Mouse (Mus musculus) heart, adult 2 months (tissue): ENCODE results near the gene Col13a1. TPM values are rescaled to one million over a fixed set of nuclear protein-coding genes. Genes with fewer than 3 reads are reported as not detected.

ENCODE experiments used
- DNase-seq, 2 experiments: peaks; one replicate each; pipeline ENCODE4 v3.0.0; 2021
- H3K27ac ChIP-seq: fragments of 200-600 bp; 2 replicates; pipeline ENCODE4 v1.8.1; 2022
- H3K27me3 ChIP-seq: fragments of 200-500 bp; 2 replicates; pipeline ENCODE4 v1.6.1; 2012; ENCODE audit warnings: mild to moderate bottlenecking, low read length, inconsistent platforms, mixed read lengths; ENCODE audit not compliant: control insufficient read depth, insufficient read depth
- H3K36me3 ChIP-seq: fragments of 200-500 bp; 2 replicates; pipeline ENCODE4 v1.6.1; 2012; ENCODE audit warnings: low read length, inconsistent platforms; ENCODE audit not compliant: control insufficient read depth, insufficient read depth
- H3K4me1 ChIP-seq: fragments of 200-500 bp; 2 replicates; pipeline ENCODE4 v1.6.1; 2011; ENCODE audit warnings: low read length; ENCODE audit not compliant: control insufficient read depth, insufficient read depth
- H3K4me3 ChIP-seq: fragments of 200-600 bp; 2 replicates; pipeline ENCODE4 v1.8.1; 2022
- H3K79me2 ChIP-seq: fragments of 200-500 bp; replicated peaks from 2 replicates; pipeline ENCODE4 v1.6.1; 2012; ENCODE audit warnings: mild to moderate bottlenecking, inconsistent platforms, low read length, moderate library complexity, mixed read lengths; ENCODE audit not compliant: control insufficient read depth, insufficient read depth
- H3K9ac ChIP-seq: fragments of 200-500 bp; 2 replicates; pipeline ENCODE4 v1.6.1; 2012; ENCODE audit warnings: low read depth, mild to moderate bottlenecking, control low read depth, inconsistent platforms, low read length, mixed read lengths
- CTCF ChIP-seq: fragments of 200-600 bp; IDR thresholded peaks from 2 replicates; pipeline ENCODE4 v1.8.1; 2022; ENCODE audit warnings: antibody characterized with exemption, mild to moderate bottlenecking, moderate library complexity
- EP300 ChIP-seq: fragments of 200-500 bp; IDR thresholded peaks from 2 replicates; pipeline ENCODE4 v1.6.1; 2011; ENCODE audit warnings: low read depth, low read length, control low read depth; ENCODE audit not compliant: insufficient read depth
- POLR2A ChIP-seq: fragments of 200-500 bp; IDR thresholded peaks from 2 replicates; pipeline ENCODE4 v1.6.1; 2011; ENCODE audit warnings: mild to moderate bottlenecking, low read depth, low read length, control low read depth; ENCODE audit not compliant: insufficient read depth
- WGBS: fragments of 180-500 bp; shearing (Covaris S2); methylation state at CpG from one replicate; pipeline ENCODE4 v1.1.7; 2018; 5-methylcytosine and 5-hydroxymethylcytosine counted together
- intact Hi-C: fragments of 180-260 bp; cut with DNase I; formaldehyde crosslinking; loops from one replicate; pipeline ENCODE4 v1.15.1; 2025
- polyA plus RNA-seq: library from polyadenylated mRNA; depleted of rRNA; stranded (reverse); fragments of >200 nt; gene quantifications from 2 replicates; pipeline ENCODE4 v1.2.3, GENCODE M21; 2012
- total RNA-seq, 2 experiments: library from RNA; stranded (reverse); gene quantifications; 2 replicates each; pipeline ENCODE4 v1.2.3; 2021

The Col13a1 gene
- total and polyA plus RNA-seq, 3 experiments, result 0.34 to 0.45 (median 0.43) TPM

DNA sequence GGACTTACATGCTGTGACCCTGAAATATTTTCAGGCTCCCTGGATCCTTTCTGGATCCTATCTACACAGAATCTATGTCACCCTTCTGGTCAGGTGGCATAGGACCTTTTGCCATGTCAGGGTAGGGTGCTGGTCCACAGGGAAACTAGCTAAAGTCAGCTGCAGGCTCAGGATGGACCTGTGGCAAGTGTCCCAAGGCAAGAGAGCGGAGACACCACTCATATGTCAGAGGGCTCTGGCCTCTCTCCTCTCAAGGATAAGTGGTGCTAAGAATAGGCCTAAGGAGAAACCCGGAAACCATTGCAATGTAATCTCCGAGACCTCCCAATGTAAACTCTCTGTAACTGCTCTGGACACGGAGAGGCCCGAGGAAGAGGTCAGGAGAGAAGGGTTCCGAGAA lies 80.8 kb downstream of the Col13a1 start:
- TF ChIP-seq POLR2A, result no peak
- intact Hi-C loops, result no loop called here
- no peak overlapping the region for H3K9ac ChIP-seq
- no peaks in the 10 kb centered on the region; the same call in 1 of the 2 replicates for H3K4me1 ChIP-seq
- no peaks in the 10 kb centered on the region for H3K79me2 ChIP-seq
- DNase-seq, result no peak
- no peak overlapping the region for H3K4me3 ChIP-seq
- no peaks in the 10 kb centered on the region for H3K36me3 ChIP-seq
- no peaks in the 10 kb centered on the region for H3K27me3 ChIP-seq
- 52% methylated on average over 6 of the region's 6 CpGs for WGBS
- H3K27ac ChIP-seq, result no peak overlapping the region

DNA sequence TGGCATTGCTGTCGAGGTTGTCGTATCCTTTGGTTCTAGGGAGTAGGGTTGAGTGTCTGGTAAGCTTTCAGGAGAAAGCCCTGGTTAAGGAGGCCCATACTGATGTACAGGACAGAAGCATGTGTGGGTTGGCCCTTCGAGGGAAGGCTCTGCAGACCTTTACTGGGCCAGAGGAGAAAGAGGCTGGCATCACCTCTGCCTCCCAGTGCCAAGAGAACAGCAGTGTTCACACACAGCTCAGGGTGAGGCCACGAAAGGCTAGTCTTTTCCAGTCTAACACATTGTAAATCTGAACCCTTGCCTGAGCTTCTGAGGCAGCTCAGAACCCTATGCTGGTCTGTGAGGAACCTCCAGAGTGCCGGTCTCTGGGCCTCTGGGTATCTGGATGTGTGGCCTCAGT lies 84.3 kb downstream of the Col13a1 start:
- 88% methylated on average over 5 of the region's 5 CpGs for WGBS
- Histone ChIP-seq H3K27me3 (no peaks in the 10 kb centered on the region), H3K9ac (no peak overlapping the region), H3K4me3 (no peak overlapping the region), H3K27ac (no peak overlapping the region), H3K4me1 (no peaks in the 10 kb centered on the region; the same call in 1 of the 2 replicates), H3K36me3 (no peaks in the 10 kb centered on the region), H3K79me2 (no peaks in the 10 kb centered on the region)
- intact Hi-C loops, result no loop called here
- no peak for DNase-seq
- no peak for TF ChIP-seq POLR2A
- TF ChIP-seq CTCF, result no peak
- TF ChIP-seq EP300, result no peak

DNA sequence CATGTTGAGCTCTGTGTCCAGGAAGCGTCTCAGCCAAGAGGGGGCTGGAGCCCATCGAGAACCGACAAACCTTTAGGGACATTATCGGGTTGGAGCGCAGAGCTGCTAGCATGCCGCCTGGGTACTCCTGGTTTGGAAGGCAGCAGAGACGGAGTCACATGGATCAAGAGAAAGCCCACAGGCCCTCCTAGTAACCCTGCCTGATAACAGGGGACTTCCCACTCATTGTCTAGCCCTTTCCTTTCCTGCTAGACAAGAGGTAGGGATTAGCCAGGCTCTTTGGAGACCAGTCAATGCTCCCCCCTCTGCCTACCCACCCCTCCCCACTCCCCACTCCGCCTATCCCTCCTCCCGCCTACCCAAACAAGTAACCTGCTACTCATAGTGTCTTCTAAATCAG lies 87.8 kb downstream of the Col13a1 start:
- no peaks in the 10 kb centered on the region for H3K79me2 ChIP-seq
- no peak for DNase-seq
- WGBS, result 51% methylated on average over 9 of the region's 9 CpGs

DNA sequence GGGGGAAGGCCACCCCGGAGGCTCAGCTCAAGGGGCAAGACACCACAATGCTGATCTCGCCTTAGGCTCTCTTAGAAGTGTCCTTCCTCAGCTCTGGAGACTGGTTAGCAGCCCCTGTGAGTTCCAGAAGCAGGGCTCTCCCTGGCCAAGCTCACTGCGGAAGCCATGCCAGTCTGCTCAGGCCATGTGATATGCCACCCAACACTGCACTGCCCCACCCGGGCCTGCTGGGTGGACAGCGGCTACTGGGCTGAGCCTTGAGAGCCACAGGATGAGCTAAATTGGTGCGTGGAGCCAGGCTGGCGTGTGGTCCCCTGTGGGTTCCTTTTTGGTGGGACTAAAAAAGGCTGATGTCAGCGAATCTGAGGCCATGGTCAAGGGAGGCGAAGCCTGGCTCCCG lies 88.6 kb downstream of the Col13a1 start:
- Histone ChIP-seq H3K4me3 (no peak overlapping the region), H3K36me3 (no peaks in the 10 kb centered on the region), H3K27me3 (no peaks in the 10 kb centered on the region), H3K9ac (no peak overlapping the region), H3K79me2 (no peaks in the 10 kb centered on the region), H3K4me1 (no peaks in the 10 kb centered on the region), H3K27ac (no peak overlapping the region)
- TF ChIP-seq CTCF, result no peak
- no peak for TF ChIP-seq POLR2A
- no peak for TF ChIP-seq EP300
- DNase-seq, result no peak
- WGBS, result 91% methylated on average over 10 of the region's 10 CpGs
- intact Hi-C loops, result no loop called here

More for the DNA sequence above, 87.8 kb downstream of the Col13a1 start:
- Histone ChIP-seq H3K9ac (no peak overlapping the region), H3K4me3 (no peak overlapping the region), H3K36me3 (no peaks in the 10 kb centered on the region), H3K4me1 (no peaks in the 10 kb centered on the region), H3K27me3 (no peaks in the 10 kb centered on the region), H3K27ac (no peak overlapping the region)
- TF ChIP-seq POLR2A (no peak), CTCF (no peak), EP300 (no peak)
- intact Hi-C loops, result no loop called here

DNA sequence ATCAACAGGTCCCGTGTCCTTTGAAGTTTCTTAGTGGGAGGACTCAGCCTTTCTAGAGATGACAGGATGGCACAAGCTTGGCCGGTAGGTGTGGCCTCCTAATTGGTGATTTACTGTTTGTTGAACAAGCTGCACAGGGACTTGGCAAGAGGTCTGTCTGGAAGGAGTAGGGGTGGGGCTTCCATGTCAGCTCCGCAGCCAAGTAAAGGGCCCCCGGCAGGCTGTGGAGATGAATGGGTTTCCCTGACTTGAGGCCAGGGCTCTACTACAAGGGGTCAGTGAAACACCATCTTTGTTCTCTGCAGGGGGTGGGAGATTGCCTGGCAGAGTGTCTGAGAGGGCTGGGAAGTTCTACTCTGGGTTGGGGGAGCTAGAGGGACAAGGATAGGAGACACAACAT lies 99.5 kb downstream of the Col13a1 start:
- 36% methylated on average over 4 of the region's 4 CpGs for WGBS
- Histone ChIP-seq H3K36me3 (no peaks in the 10 kb centered on the region), H3K9ac (no peak overlapping the region), H3K79me2 (no peaks in the 10 kb centered on the region), H3K27ac (no peak overlapping the region), H3K4me3 (no peak overlapping the region), H3K27me3 (no peaks in the 10 kb centered on the region), H3K4me1 (no peaks in the 10 kb centered on the region)
- intact Hi-C loops, result loop anchor here (2.0 to 10.0 kb wide), 4 partner anchors 42 to 305 kb away; no protein-coding TSS in a partner anchor
- DNase-seq, result no peak
- TF ChIP-seq CTCF (no peak), POLR2A (no peak), EP300 (no peak)

DNA sequence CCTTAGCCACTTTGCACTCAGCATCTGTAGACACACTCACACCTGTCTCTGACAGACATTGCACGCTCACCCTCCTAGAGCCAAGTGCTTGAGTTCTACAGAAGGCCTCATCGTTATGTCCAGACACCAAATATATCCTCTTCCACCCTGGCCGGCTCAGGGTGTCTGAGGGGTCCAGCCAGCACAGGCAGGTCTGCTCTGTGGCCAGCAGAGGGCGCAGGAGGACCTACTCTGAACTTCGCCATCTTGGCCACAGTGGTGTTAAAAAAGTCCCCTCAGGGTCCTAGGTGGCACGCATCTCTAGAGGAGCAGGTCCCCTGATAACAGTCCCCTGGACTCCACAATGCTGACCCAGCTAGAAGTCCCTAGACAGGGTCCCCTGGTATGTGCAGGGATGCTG lies 101.1 kb downstream of the Col13a1 start:
- TF ChIP-seq EP300 (0 out of 2 replicates have a peak, but pooled peaks have one; percentile 46), CTCF (peak; percentile 95), POLR2A (no peak)
- DNase-seq, result peak; percentile 42 to 70
- Histone ChIP-seq H3K4me3 (no peak overlapping the region), H3K4me1 (no peaks in the 10 kb centered on the region), H3K27me3 (no peaks in the 10 kb centered on the region), H3K27ac (no peak overlapping the region), H3K79me2 (no peaks in the 10 kb centered on the region), H3K36me3 (no peaks in the 10 kb centered on the region), H3K9ac (no peak overlapping the region)
- intact Hi-C loops, result loop anchor here (2.0 to 10.0 kb wide), 4 partner anchors 40 to 307 kb away; no protein-coding TSS in a partner anchor
- 12% methylated on average over 6 of the region's 6 CpGs for WGBS
